Mouse (Mus musculus) skeletal muscle tissue, adult 2 months (tissue): ENCODE data around the gene Arhgef25.

ENCODE experiments used
- DNase-seq: peaks from one replicate; pipeline ENCODE4 v3.0.0-alpha.2; 2012; ENCODE audit warnings: low read depth, low spot score

The Arhgef25 gene

DNA sequence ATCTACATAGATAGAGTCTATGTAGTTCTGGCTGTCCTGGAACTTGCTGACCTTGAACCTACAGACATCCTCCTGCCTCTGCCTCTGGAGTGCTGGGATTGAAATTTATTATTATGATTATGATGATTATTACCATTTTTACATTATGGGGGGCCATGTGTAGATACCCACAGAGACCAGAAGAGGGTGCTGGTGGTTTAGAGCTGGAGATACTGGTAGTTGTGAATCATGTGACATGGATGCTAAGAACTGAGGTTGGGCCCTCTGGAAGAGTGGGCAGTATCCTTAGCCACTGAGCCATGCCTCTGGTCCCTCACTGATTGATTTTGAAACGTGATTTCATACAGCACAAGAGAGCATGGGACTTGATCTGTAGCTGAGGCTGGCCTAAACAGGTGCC lies 3.4 kb downstream of the Arhgef25 start:
- no peak for DNase-seq

DNA sequence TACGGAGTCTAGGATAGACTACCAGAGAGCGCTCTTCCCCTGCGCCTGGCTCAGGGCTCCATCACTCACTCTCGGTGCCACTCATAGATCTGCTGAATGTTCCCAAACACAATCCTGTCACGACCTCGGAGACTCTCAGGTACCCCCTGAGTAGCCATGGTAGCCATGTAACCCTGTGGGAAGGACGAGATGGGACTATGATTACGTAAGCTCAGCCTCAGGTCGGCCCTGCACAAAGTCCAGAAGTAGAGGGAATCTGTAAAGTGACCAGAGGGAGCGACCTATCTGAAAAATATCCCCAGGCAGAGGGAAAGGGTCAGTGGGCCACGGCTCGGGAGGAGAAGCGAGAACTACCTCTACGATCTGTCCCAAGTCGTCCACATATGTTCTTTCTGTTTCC lies 4.4 kb downstream of the Arhgef25 start:
- DNase-seq: no peak

DNA sequence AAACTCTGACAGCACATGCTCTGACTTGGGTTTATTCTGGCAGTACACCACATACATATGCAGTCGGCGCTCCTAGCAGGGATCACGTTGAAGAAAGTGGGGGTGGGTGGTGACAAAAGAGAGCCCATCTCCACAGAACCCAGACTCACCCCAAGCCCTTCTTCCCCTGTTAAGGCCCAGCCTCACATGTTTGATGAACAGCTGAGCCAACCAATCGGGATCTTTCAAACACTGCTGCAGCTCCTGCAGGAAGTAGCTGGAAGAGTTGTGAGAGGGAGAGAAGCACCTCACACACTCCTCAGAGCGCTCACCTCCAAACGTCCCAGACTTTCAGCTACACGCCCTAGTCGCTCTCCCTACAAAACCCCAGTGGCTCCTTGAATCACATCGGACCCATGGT lies 4.8 kb downstream of the Arhgef25 start:
- DNase-seq: no peak

DNA sequence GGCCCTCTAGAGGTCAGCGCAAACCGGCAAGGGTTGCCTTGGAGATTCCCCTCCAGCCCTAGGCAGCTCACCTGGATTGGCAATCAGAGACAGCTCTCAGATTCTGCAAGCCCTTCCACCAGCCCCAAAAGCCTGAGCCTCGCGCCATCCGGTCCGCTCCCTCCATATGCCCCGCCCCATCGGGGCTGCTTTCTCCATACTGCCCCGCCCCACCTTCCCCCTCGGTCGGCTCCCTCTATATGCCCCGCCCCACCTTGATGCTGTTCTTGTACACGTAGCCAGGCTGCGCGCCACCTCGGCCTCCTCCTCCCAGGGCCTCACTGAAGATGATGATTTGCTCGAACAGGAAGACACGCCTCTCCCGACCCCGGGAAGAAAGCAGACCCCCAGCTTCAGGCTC lies 6.1 kb downstream of the Arhgef25 start:
- no peak for DNase-seq

DNA sequence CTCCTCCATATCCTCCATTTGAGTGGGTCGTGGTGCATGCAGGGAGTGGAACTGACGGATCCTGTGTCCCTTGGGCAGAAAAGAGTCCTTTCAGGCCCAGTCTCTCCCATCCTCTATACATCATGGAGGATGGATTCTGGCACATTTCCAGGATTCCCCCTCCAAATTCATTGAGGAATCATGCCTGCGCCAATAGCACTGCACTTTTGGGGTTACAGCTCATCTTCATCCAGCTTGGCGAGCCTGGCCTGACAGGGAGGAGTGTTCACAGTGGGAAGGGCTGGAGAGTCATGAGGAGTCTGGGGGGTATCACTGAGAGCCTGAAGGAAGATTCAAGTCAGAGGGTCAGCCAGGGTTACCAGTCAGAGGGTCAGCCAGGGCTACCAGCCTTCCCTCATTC lies 7.3 kb downstream of the Arhgef25 start:
- DNase-seq: no peak

DNA sequence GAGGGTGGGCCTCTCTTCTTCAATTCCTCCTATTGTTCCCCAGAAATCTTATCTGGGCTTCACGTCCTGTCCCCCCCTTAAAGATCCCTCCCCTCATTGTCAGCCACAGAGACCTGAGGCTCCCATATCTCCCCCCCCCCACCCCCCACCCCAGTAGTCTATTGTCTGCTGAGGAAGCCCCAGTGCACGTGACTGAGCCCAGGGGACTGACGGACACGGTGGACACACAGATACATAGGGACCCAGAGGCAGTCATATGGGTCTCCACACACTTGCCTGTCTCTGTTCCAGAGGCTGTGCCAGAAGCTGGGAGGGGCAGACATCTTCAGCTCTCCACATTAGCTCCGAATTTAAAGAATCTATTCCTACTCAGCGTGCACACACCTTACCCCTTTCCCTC lies 8.3 kb downstream of the Arhgef25 start:
- no peak for DNase-seq

DNA sequence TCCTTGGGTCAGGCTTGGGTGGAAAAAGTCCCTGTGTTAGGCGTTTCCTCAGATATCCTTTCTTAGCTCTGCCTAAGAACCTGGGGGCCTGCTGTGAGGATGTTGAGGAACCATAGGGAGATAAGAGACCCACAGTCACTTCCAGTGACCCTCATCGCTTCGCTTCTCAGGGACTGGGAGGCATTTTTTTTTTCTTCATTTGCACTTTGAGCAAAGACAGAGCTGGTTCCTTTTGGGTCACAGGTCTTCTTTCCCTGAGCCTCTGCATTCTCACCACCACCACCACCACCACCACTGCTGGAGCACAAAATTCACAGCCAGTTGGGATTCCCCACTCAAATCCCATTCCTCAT lies 9.2 kb downstream of the Arhgef25 start:
- no peak for DNase-seq

DNA sequence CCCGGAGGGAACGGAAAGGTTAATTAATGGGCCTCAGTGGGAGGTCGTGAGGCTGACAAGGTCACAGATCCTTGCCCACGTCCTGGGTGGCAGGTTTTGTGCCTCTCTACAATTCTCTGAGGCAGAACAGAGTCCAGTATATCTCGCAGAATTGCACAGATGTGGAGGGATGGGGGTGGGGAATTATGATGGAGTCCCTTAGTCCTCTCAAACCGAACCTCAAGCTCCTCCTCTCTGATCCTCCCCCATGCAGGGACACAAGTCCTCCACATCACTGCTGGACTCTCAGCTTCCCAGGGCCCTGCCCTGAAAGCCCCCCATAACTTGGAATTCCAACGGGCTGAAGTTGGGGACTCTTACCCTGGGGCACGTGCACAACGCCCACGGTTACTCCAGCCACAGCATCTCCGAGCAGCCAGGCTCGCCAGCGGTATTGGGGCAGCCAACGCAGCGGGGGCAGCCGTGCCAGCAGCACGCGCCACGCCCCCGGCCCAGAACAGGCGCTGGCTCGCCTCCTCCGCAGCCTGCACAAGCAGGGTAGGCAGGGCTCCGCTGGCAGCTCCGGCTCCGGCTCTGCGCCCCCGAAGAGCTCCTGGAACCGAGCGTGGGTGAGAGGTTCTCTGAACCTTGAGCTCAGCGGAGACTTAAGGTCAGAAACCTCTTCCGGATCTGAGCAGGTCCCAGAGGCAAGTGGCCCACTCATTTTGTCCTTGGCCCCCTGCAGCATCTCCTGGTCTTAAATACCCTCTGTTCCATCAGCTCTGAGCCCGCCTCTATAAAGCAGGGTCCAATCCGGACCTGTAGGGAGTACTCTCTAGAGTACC lies 9.8 kb downstream of the Arhgef25 start, which contains the start of gene Slc26a10:
TSS of gene Slc26a10 (minus strand) at position 775 of the 824 bp plus-strand sequence.
- no peak for DNase-seq

DNA sequence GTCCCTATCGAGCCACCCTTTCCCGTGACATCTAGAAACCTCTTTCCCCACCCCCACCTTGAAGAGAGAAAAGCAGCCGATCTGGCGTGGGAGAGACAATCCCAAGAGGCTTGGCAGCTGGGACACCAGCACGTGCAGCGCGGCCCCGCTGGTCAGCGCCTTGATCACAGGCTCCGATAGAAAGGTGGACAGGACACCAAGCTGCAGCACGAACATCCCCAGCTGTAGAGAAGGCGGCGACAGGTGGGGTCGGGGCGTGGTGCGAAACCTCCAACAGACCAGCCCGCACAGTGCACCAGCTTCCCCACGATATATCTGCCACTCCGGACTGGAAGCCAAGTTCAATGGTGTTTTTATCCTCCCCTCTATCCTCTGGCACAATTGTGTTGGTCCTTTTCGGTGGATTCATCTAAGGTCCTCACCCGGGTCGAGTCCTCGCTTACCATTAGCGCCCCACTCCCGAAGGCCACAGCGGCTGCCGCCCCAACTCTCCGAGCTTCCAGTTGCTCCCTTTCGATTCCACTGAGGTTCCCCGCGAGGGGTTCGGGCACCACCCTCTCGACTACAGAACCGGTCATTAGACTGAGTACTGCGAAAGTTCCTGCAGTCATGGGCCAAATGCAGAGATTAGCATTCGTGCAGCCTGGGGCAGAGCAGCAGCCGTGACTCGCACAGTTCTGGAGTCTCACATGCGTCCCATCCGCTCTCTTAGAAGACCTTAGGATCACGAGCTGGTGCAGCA lies 11.4 kb downstream of the Arhgef25 start:
- no peak for DNase-seq

DNA sequence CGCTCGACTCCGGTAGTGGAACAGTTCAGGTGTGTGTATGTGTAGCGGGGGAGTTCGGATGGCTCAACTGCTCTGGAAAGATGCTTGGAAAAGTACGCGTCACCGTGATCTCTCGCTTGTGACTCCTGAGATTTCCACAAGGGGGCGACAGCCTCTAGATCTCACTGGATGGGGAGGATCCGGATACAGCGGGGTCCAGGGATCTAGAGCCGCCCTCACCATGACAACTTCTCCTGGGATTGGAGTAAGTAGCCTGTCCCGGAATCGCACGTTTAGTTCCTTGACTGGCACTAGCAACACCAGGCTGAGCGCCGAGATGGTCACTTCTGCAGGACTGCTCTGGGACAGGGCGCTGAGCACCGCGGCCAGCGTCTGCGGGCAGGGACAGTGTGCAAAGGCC lies 12.2 kb downstream of the Arhgef25 start:
- peak; percentile 51 for DNase-seq

DNA sequence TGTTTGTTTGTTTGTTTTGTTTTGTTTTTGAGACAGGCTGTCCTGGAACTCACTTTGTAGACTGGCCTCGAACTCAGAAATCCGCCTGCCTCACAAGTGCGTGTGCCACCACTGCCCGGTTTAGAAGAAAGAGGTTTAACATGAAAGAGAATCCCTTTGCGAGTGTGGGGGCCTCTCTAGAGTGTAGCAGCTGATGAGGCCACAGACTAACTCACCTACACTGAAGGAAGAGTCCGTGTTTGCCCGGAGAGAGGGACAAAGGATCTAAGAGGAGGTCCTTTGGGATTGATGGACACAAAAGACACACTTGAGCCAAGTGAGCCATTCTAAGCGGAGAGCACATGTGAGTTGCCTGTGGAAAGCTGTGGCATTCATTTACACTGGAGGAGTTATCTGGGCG lies 12.6 kb downstream of the Arhgef25 start:
- DNase-seq: no peak

DNA sequence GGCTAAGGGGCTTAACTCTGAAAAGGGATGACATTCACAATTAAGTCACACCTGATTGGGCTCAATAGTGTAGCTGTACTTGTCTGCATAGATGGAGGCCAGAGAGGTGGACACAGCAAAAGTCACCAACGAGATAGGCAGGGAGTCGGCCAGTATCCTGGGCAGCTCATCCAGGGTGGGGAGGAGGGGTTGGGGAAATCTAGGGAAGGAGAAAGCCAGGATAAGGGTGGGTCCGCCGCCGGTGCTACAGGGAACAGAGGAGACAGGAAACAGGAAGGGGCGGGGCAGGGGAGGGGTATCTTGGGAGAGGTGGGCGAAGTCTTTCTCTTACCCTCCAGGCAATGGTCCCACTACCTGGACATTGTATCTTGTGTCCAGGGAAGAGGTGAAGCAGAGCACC lies 13.1 kb downstream of the Arhgef25 start:
- DNase-seq: no peak

DNA sequence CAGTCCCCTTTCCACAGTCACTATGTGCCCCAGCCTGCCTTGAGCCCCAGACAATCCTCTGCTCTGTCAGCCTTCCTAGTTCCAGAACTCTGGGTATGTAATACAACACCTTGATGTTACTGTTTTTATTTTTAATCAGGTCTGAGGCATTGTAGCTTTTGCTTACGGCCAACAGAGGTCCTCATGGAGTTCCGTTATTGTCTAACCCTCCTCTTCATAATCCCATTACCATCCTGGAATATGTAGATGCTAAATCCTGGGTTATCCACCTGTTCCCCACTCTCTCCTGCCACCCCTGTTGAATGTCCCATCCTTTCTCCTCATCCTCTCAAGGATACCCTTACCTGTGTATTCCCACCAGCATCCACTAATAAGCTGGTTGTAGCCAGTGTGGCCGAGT lies 13.7 kb downstream of the Arhgef25 start:
- no peak for DNase-seq

DNA sequence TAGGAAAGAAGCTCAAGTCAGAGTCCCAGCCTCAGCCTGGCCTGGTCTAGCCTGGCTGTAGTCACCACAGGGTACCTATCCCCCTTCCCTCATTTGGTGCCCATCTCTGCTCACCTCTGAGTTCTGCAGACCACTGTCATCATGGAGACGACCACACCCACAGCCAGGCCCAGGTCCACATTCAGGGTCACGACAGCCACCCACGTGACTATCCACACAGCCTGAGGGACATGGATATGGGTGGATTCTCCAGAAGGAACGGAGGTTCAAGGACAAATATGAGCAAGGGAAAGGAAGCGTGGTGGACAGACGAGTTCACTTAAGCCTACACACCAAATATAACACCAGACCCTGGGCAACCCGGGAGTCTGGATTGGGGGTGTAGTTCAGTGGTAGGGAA lies 15.7 kb downstream of the Arhgef25 start:
- DNase-seq: no peak

DNA sequence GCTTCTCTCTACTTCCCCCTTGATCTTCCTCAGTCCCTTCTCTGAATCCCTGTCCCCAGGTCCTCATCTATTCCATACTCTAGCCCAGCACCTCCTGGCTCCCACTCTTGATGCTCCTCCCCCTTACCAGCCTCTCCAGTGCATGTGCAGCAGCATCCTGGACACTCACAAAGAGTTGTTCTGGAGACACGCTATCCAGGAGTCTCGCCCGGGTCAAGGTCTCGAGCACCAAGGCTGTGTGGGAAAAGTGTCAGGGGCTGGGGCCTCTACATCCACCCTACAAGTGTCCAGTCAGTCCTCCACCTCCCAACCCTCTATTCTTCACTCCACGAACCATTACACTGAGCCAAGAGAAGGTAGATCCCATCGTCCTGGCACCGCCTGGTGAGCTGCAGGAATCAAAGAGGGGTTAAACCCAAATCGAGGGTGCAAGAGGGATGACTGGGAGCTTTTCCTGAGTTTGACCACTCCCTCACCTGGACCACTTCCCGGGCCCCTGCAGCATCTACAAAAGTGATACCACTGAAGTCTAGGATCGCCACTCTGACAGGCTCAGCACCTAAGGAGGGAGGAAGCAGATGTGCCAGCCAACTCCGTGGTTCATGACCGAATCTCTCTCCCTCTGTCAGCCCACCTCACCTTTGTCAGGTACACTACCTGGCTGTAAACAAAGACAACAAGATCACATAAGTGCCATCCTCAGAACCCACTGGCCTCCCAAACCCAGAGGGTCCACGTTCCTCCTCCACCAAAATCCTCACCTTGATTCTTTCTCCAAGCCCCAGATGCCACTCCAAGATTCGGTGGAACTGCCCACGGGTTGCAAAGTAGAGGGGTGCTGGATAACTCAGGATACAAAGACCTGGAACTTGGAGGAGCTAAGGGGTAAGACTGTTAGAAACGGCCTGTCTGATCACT lies 16.5 kb downstream of the Arhgef25 start:
- DNase-seq: no peak

DNA sequence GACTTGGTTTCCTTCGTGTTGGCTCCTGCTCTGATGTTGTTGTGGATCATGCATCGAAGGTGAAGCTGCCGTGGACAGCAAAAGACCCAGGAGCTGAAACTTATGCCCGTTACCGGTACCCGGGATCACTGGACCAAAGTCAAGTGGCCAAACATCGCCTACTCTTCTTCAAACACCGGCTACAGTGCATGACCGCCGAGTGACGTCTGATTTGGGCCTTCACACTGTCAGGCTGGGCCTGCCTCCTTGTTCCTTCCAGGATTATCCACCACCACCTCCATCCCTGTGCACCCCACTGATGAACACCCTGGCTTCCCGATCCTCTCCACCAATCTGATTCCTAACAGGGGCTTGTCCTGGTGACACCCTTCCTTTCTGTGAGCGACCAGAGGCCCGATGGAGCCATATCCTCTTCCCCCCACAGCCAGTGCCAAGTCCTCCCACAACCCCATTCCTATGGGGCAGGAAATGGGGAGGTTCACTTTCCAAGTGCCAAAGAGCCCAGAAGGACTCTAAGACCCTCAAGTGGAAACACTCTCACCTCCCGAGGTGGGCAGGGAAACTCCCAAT lies 18.2 kb downstream of the Arhgef25 start:
- DNase-seq: no peak

DNA sequence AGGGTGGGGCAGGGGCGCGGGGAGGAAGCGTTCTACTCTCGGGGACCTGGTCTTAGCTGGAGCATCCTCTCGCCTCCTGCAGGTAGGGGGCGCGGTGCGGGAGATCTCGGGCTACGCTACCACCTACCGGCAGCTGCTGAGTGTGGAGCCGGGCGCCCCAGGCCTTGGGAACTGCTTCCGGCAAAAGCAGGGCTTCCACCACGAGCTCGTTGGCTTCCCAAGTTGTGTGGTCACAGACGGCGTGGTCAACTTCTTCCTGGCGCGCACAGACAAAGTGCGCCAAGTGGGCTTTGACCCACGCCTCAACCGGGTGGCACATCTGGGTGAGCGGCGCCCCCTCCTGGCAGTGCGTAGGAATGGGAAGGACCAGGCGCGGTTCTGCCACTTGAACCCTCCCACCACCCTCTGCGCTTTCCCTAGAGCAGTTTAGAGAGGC lies 19.0 kb downstream of the Arhgef25 start:
- DNase-seq: no peak

DNA sequence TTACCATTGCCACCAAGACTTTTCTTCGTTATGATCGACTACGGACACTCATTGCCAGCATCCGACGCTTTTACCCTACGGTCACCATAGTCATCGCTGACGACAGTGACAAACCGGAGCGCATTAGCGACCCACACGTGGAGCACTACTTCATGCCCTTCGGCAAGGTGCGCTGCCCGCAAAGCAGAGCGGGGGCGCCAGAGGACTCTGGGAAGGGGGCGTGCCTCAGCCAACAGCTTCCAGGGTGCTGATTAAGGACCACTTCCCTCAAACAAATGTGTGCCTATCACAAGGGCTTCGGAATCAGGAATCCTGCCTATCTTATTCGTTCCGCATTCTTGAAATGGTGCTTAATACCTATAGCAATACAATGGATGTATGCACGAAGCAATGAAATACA lies 19.9 kb downstream of the Arhgef25 start:
- DNase-seq: no peak

DNA sequence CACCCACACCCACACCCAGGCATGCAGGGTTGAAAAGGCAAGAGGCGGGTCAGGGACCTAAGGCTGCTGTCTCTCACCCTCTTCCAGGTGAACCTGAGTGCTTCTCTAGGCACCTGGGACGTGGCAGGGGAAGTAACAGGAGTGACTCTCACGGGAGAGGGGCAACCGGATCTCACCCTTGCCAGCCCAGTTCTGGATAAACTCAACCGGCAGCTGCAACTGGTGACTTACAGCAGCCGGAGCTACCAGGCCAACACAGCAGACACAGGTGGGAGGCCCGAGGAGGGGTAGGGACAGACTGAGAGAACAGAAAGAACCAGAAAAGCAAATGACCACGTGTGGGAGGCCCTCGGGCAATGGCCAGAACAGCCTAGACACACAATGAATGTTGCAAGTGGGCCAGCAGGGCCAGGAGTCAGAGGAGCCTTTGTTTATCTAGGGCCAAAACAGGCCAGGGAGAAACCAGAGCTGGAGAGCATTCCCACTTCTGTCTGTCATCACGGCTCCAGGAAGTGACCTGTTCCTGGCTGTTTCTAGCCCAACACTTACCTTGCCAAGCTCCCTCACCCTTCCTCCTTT lies 22.2 kb downstream of the Arhgef25 start:
- no peak for DNase-seq

DNA sequence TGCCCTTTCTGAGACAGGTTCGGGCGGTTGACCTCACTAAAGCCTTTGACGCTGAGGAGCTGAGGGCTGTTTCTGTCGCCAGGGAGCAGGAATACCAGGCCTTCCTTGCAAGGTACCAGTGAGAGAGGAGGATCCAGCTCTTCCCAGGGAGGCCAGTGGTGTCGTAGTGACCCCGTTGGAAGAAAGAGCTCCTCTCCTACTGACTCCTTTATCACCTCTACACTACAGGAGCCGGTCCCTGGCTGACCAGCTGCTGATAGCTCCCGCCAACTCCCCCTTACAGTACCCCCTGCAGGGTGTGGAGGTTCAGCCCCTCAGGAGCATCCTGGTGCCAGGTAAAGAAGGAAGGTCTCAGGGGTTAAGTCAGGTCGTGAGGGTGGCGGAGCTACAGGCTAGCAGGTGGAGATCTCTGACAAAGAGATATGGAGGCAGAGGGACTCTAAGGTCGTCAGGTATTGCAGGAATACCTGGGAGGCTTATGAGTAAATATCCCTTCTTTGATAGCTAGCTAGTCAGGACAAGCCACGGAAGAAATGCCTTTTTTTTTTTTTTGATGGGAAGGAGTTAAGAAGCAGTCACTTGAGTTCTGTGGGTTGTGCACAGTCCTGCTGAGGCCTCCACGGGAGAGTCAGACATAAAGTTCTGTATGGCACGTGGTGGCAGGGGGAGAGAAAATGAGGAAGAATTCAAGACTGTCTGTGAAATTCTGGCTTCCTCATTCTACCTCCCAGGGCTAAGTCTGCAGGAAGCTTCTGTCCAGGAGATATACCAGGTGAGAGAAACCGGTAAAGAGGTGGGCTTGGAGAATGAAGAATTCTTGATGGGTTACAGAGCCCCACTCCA lies 22.9 kb downstream of the Arhgef25 start:
- no peak for DNase-seq

DNA sequence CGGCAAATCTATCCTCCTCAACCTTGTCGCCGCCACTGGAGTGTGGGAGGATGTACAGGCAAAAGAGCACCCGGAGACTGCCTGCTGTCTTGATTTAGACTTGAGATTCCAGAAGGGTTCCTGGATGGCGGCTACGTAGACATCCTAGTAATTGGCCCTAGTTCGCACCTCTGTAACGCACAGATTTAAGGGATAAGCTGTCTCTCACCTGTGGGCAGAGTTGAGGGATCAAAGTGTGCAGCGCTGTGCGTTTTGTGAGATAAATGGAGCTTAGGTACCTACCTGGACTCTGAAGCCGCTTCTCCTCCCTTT lies 23.5 kb downstream of the Arhgef25 start:
- no peak for DNase-seq
